Mouse (Mus musculus): ENCODE data around the gene Vmn1r196.

DNA sequence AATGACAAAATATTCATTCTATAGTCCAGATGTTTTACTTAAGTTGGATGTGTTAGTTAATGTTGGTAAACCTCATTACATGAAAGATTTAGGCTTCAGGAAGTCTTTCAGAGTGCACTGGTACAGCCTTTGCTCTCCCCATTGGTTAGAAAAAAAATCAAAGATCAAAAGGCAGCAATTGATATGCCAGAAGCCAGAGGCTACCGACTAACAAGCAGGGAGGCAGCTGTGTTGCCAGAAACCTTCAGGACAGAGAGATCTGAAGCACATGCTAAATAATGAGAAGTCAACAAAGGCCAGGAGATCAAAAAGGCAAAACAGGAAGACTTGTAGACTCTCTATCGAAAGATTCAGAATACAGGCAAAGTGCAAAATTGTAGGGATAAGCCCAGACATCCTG, 18.0 kb upstream of the Vmn1r196 start:
- TF ChIP-seq CTCF (IDR thresholded peaks at IDR 0.05; ENCODE audit: insufficient read depth, low read length) (no peak), POLR2A (IDR thresholded peaks at IDR 0.05; ENCODE audit: borderline replicate concordance, extremely low read depth, low read depth, low read length) (no peak)
